Mouse (Mus musculus) hindbrain, embryonic 13.5 days (tissue): Measurements from ENCODE around the gene Socs7. TPM values are rescaled to one million over a fixed set of nuclear protein-coding genes. Genes with fewer than 3 reads are reported as not detected.
"Not testable (repeated sequence)": the region's sequence is repeated elsewhere in the genome, so short reads cannot be mapped to it uniquely, and the experiment has no call there.

Experiments
- ATAC-seq: fragments of 200-750 bp; cut with Nextera tagmentation; 2 replicates; pipeline ENCODE4 v1.8.0; 2017; ENCODE audit warnings: moderate TSS enrichment; ENCODE audit not compliant: low FRiP score
- H3K27ac ChIP-seq: fragments of 300-500 bp; sonication (generic); 2 replicates; pipeline ENCODE4 v1.5.1; 2015; ENCODE audit warnings: inconsistent platforms, mild to moderate bottlenecking, moderate library complexity
- H3K27me3 ChIP-seq: fragments of 300-500 bp; sonication (generic); 2 replicates; pipeline ENCODE4 v1.6.1; 2015; ENCODE audit warnings: mild to moderate bottlenecking, inconsistent platforms
- H3K36me3 ChIP-seq: fragments of 300-500 bp; sonication (generic); 2 replicates; pipeline ENCODE4 v1.6.1; 2015; ENCODE audit warnings: mild to moderate bottlenecking, inconsistent platforms
- H3K4me1 ChIP-seq: fragments of 300-500 bp; sonication (generic); replicated peaks from 2 replicates; pipeline ENCODE4 v1.6.1; 2015; ENCODE audit warnings: inconsistent platforms
- H3K4me2 ChIP-seq: fragments of 300-500 bp; sonication (generic); 2 replicates; pipeline ENCODE4 v1.6.1; 2015; ENCODE audit warnings: inconsistent platforms, mild to moderate bottlenecking, moderate library complexity
- H3K4me3 ChIP-seq: fragments of 300-500 bp; sonication (generic); 2 replicates; pipeline ENCODE4 v1.5.1; 2015; ENCODE audit warnings: mild to moderate bottlenecking, inconsistent platforms
- H3K9ac ChIP-seq: fragments of 300-500 bp; sonication (generic); 2 replicates; pipeline ENCODE4 v1.6.1; 2015; ENCODE audit warnings: mild to moderate bottlenecking, inconsistent platforms
- H3K9me3 ChIP-seq: fragments of 300-500 bp; sonication (generic); 2 replicates; pipeline ENCODE4 v1.6.1; 2016; ENCODE audit warnings: inconsistent platforms
- WGBS: fragments of 180-500 bp; shearing (Covaris S2); methylation state at CpG from one replicate; pipeline ENCODE4 v1.1.7; 2015; 5-methylcytosine and 5-hydroxymethylcytosine counted together
- polyA plus RNA-seq: library from polyadenylated mRNA; unstranded; fragments of >200 nt; fragmentation: Nextera tagmentation; extraction: Ambion mirVana; gene quantifications from 2 replicates; pipeline ENCODE4 v1.2.1, GENCODE M21; 2015

The Socs7 gene
- 8.4 and 9.2 TPM in 2 replicates for polyA plus RNA-seq

DNA sequence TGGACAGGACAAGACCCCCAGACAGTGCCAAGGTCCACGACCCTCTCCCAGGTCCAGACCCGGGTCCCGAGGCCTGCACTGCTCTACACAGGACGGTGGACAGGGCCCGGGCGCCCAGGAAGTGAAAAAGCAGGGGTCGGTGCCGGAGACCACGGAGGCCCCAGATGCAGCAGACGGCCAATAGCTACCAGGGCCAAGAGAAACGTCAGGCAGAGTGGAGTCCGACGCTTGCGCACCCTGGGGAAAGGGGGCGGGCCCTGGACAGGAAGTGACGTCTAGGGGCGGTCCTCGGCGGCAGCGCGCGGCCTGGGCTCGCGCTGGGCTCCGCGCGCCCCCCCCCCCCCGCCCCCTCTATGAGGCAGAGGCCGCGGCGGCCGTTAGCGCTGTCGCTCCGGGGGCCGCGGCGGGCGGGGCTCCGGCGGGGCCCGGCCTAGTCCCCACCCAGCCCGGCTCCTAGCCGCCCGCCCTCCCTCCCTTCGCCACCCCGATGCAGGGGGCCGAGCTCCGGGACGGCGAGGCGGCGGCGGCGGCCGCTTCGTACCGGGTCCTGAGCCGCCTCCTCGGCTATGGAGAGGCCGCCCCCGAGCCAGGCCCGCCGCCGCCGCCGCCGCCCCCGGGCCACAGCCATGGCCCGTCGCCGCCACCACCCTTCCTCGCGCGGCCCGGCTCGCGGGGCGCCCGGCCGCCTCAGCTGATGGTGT is at the start of gene Socs7:
TSS of gene Socs7 (plus strand) at position 604 of the 701 bp plus-strand sequence.
- Histone ChIP-seq H3K27ac (peak within 1 kb of the TSS; percentile 90), H3K4me2 (peak within 1 kb of the TSS; percentile 98), H3K27me3 (no peaks in the 10 kb centered on the region), H3K9ac (peak within 1 kb of the TSS; percentile 100), H3K36me3 (no peaks in the 10 kb centered on the region), H3K4me3 (peak within 1 kb of the TSS; percentile 100), H3K9me3 (no peaks in the 10 kb centered on the region), H3K4me1 (peaks cover 42% of the 10 kb centered on the region)
- peak; percentile 98 for ATAC-seq
- 2% methylated on average over 34 of the region's 81 CpGs for WGBS

DNA sequence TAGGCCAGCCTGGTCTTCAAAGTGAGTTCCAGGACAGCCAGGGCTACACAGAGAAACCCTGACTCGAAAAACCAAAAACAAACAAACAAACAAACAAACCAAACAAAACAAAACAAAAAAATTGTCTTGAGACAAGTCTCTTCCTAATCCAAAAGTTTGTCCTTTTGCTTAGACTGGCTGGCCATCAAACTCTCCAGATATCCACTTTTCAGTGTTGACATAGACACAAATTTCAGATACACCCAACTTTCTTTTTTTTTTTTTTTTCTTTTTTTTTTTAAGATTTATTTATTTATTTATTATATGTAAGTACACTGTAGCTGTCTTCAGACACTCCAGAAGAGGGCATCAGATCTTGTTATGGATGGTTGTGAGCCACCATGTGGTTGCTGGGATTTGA is 49.5 kb upstream of the Socs7 start:
- peaks cover 34% of the 10 kb centered on the region for H3K4me1 ChIP-seq
- H3K9ac ChIP-seq, H3K36me3 ChIP-seq, H3K27me3 ChIP-seq, H3K9me3 ChIP-seq, ATAC-seq, H3K4me2 ChIP-seq, H3K4me3 ChIP-seq, H3K27ac ChIP-seq: not testable (repeated sequence)
- WGBS = 100% methylated on average over 1 of the region's 1 CpGs

DNA sequence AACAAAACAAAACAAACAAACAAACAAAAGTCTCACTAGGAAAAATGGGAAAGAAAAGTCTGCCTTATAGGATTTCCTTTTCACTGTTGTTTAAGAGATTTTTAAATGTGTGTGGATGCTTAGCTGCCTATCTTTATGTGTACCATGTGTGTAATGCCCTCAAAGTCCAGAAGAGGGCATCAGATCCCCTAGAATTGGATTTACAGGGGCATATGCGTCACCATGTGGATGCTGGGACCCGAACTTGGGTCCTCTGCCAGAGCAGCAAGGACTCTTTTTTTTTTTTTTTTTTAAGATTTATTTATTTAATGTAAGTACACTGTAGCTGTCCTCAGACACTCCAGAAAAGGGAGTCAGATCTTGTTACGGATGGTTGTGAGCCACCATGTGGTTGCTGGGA is 48.2 kb upstream of the Socs7 start:
- 92% methylated on average over 3 of the region's 3 CpGs for WGBS
- no peak overlapping the region for H3K9ac ChIP-seq
- ATAC-seq = no peak

DNA sequence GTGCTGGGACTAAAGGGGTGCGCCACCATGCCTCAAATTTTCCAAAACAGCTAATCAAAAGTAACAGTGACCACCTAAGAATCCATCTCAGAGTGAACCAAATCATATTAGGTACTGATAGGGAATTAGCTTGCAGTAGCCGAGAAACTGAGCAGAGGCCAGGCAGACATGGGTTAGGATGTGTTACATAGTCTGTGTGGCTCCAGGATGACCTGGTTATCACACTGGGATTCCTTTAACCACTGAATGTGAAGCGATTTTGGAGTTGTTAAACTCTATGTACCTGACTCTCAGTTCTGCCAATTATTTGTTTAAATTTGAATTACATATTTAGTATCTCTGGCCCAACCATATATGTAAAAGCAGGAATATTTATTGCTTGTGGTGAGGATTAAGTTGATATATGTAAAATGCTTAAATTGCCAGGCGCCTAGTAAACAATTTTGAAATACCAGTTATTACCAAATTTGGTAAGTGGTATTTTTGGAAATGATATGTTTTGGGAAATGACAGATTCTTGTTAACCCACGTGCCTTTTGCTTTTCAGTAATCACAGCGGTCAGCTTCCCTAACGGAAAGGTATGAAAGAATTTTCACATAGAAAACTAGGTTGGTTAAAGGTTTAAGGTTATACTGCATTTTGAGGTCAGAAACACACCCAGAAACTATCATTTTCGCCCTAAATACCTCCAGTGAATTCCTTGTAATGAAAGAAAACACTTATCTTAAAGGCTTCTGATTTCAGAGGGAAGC is 47.4 kb upstream of the Socs7 start:
- Histone ChIP-seq H3K27me3 (peaks cover 8% of the 10 kb centered on the region; the same call in 1 of the 2 replicates), H3K9me3 (no peaks in the 10 kb centered on the region), H3K9ac (peak overlapping the region; percentile 49; the same call in 1 of the 2 replicates), H3K4me1 (peaks cover 25% of the 10 kb centered on the region), H3K36me3 (no peaks in the 10 kb centered on the region), H3K27ac (0 out of 2 replicates have a peak overlapping the region, but pooled peaks have one; percentile 26), H3K4me3 (peak overlapping the region; percentile 55), H3K4me2 (peak overlapping the region; percentile 55)
- 54% methylated on average over 8 of the region's 8 CpGs for WGBS
- no peak for ATAC-seq

More for the DNA sequence above, 48.2 kb upstream of the Socs7 start:
- Histone ChIP-seq H3K4me1 (peaks cover 33% of the 10 kb centered on the region), H3K36me3 (no peaks in the 10 kb centered on the region), H3K27me3 (peaks cover 8% of the 10 kb centered on the region; the same call in 1 of the 2 replicates), H3K27ac (no peak overlapping the region), H3K9me3 (no peaks in the 10 kb centered on the region), H3K4me3 (no peak overlapping the region), H3K4me2 (no peak overlapping the region)

DNA sequence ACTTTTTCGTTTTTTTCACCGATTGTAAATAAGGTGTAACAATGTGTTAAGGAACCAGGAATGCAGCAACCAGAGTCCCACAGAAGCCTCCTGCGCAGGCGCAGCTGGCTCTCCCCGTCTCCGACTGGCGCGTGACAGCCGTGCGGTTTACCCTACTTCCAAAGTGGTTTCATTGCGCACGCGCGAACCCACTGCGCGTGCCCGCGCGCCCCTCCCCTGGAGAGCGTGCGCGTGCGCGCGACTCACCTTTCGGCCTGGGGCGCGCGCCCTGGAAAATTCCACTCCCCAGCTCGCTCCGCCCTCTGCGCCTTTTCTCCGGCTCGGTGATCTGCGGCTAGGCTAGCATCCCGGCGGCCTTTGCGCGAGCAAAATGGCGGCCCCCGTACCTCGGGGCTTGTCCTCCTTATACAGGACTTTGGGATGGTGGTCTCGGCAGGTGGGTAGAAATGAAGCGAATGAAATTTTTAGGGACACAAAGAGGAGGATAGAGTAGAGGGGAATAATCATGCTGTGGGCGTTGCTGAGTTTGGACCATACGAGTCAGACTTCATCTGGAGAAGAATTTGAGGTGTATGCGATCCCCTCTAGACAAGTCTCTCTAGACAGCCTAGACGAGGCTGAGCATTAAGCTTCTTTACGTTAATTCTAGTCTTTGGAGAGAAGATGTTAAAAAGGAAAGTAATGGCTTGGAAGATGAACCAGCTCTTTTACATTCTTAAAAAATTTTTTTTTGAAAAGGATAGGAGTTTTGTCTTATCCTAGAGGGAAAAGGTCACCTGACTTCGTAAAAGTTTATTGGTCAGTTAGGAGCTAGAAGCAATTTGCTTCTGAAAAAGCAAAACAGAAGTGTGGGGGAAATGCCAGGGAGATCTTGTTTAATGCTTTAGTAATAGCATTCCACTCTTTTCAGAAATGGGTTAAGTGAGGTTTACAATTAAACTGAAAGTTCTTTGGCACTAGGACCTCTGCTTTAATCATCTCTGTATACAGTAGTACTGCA is 46.5 kb upstream of the Socs7 start, which contains the start of gene Mrpl45:
TSS of gene Mrpl45 (plus strand) at position 213 of the 1,000 bp plus-strand sequence.
- H3K9me3 ChIP-seq = no peaks in the 10 kb centered on the region

DNA sequence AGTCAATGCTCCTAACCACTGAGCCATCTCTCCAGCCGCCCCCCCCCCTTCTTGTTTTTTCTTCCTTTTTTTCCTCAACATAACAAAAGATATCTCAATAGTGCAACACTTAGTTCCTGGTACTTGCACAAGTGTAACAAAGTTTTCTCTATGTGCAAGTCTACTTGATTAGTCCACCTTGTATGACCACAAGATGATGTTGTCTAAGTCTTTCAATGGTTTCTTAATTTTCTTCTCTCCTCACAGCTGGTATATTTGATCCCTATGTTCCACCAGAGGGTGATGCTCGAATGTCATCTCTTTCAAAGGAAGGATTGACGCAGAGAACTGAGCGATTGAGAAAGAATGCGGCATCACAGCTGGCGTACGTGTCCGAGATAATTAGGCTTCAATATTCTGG is 41.2 kb upstream of the Socs7 start:
- Histone ChIP-seq H3K9ac (no peak overlapping the region), H3K9me3 (no peaks in the 10 kb centered on the region), H3K4me2 (no peak overlapping the region), H3K4me1 (peaks cover 7% of the 10 kb centered on the region), H3K4me3 (no peak overlapping the region), H3K36me3 (peaks cover 42% of the 10 kb centered on the region), H3K27ac (no peak overlapping the region), H3K27me3 (no peaks in the 10 kb centered on the region)
- no peak for ATAC-seq
- WGBS = 93% methylated on average over 8 of the region's 8 CpGs

More for the DNA sequence above, 46.5 kb upstream of the Socs7 start, which contains the start of gene Mrpl45:
- H3K36me3 ChIP-seq = no peaks in the 10 kb centered on the region
- peak within 1 kb of the TSS; percentile 55 for H3K4me2 ChIP-seq
- H3K27me3 ChIP-seq = peaks cover 6% of the 10 kb centered on the region; the same call in 1 of the 2 replicates
- peaks cover 17% of the 10 kb centered on the region for H3K4me1 ChIP-seq
- peak within 1 kb of the TSS; percentile 81 for H3K27ac ChIP-seq
- H3K4me3 ChIP-seq = peak within 1 kb of the TSS; percentile 55
- peak; percentile 95 for ATAC-seq
- WGBS = 1% methylated on average over 50 of the region's 50 CpGs
- peak within 1 kb of the TSS; percentile 72 for H3K9ac ChIP-seq

DNA sequence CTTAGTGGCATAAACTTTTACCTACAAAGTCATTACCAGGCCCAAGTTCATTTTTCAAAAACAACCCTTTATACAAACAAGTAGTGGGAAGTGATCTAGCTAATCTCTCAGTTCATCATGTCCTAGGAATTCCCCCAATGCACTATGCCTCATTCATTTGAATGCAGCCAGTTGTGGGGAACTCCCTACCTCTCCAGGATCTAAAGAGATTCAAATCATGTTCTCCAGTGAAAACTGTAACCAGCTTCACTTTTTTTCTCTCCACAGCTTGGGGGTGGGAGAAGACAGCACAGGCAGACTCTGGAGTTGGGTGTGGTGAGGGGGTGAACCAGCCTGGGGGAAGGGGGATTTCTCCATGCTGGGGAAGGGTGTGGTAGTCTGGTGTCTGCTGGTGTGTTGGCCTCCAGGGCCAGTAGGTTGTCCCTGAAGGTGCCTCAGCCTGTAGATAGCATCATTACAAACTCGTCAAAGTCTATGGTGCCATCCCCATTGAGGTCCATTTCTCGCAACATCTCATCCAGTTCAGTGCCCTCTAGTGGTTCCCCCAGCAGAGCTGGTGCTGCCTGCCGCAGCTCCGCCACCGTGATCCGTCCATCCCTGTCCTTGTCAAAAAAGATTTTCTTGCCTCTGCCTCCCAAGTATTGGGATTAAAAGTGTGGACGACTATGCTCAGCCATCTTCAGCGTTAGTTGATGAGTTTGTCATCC is 40.3 kb upstream of the Socs7 start:
- not testable (repeated sequence) for H3K27me3 ChIP-seq, H3K4me2 ChIP-seq, H3K27ac ChIP-seq, H3K4me1 ChIP-seq, H3K4me3 ChIP-seq, ATAC-seq, H3K9me3 ChIP-seq, H3K9ac ChIP-seq
- peaks cover 51% of the 10 kb centered on the region for H3K36me3 ChIP-seq
- 83% methylated on average over 8 of the region's 8 CpGs for WGBS

DNA sequence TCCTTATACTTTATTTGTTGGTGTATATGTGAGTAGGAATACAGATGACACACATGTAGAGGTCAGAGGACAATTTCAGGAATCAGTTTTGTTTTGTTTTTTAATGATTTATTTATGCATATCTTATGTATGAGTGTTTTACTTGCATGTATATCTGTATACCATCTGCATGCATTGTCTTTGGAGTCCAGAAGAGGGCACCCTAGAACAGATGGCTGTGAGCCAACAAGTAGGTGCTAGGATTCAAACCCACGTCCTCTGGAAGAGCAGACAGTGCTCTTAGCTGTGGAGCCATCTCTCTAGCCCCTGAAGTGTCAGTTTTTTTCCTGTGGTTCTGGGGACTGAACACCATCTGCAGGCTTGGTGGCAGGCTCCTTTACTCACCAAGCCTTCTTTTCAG is 37.1 kb upstream of the Socs7 start:
- Histone ChIP-seq H3K9ac (no peak overlapping the region), H3K4me1 (no peaks in the 10 kb centered on the region), H3K27ac (no peak overlapping the region), H3K9me3 (no peaks in the 10 kb centered on the region), H3K27me3 (no peaks in the 10 kb centered on the region), H3K4me3 (no peak overlapping the region), H3K36me3 (peaks cover 74% of the 10 kb centered on the region), H3K4me2 (no peak overlapping the region)
- 75% methylated on average over 1 of the region's 1 CpGs for WGBS
- ATAC-seq = no peak

DNA sequence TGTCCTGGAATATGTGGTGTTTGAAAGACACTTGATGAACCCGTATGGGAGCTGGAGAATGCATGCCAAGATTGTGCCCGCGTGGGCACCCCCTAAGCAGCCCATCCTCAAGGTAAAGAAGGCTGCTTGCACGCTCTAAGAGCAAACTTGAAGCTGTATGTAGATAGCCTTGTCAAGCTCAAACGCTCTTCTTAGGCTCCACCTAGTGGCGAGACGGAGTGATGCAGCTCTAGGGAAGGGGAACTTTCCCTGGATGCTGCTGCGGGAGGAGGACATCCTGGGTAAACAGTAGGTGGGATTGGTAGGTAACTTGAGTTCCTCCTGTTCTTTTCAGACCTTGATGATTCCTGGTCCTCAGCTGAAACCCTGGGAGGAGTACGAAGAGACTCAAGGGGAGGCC is 34.2 kb upstream of the Socs7 start:
- no peak for ATAC-seq
- 28% methylated on average over 9 of the region's 9 CpGs for WGBS
- H3K9ac ChIP-seq = no peak overlapping the region
- H3K36me3 ChIP-seq = peaks cover 63% of the 10 kb centered on the region
- no peak overlapping the region for H3K27ac ChIP-seq
- H3K27me3 ChIP-seq = no peaks in the 10 kb centered on the region
- H3K4me2 ChIP-seq = no peak overlapping the region
- H3K4me3 ChIP-seq = no peak overlapping the region
- no peaks in the 10 kb centered on the region for H3K9me3 ChIP-seq
- H3K4me1 ChIP-seq = no peaks in the 10 kb centered on the region

DNA sequence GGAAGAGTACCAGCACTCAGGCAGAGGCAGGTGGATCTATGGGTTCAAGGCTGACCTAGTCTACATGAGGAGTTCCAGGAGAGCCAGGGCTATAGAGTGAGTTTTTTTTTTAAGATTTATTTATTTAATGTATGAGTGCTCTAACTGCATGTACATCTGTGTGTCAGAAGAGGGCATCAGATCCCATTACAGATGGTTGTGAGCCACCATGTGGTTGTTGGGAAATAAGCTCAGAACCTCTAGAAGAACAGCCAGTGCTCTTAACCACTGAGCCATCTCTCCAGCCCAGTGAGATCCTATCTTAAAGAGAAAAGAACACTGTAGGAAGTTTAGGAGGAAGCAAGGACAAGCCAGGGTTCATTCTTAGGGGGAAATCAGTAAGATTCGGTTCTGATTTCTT is 32.0 kb upstream of the Socs7 start:
- Histone ChIP-seq H3K27me3 (0 out of 2 replicates have a peak, but pooled peaks cover under 1% of the 10 kb centered on the region), H3K9me3 (no peaks in the 10 kb centered on the region), H3K4me3 (no peak overlapping the region), H3K9ac (no peak overlapping the region), H3K36me3 (peaks cover 45% of the 10 kb centered on the region), H3K4me1 (no peaks in the 10 kb centered on the region), H3K27ac (no peak overlapping the region), H3K4me2 (no peak overlapping the region)
- WGBS = 100% methylated on average over 1 of the region's 1 CpGs
- ATAC-seq = no peak
